Mouse (Mus musculus): ENCODE data around the gene Sema7a. TPM values are rescaled to one million over a fixed set of nuclear protein-coding genes. Genes with fewer than 3 reads are reported as not detected.

Gene Sema7a
- polyA plus RNA-seq, 1 experiment from 2014 or later: 0.27 TPM

DNA sequence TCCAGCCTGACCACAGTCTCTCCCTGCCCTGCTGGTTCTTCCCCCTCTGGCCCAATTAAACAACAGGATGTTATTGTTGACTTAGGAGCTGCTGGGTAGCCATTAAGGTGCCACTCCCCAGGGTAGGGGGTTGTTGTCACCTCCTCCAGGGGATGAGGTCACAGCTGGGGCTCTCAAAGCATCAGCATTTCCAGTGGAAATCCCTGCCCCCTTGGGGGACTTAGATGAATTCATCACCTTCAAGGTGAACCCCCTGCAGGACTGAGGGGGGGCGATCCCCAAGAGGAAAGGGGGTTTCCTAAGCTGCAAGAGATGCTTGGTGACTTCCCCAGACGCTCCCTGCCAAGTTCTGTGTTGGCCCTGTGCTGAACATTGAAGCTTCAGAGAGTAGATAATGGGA is 3.2 kb downstream of the Sema7a start:
- 34% methylated on average over 2 of the region's 2 CpGs for WGBS
- DNase-seq (ENCODE audit: low spot score): no peak
- H3K4me3 ChIP-seq: no peak overlapping the region
- no peaks in the 10 kb centered on the region for H3K36me3 ChIP-seq
- no peak overlapping the region for H3K27ac ChIP-seq (replicated peaks)
- H3K9me3 ChIP-seq (replicated peaks): no peaks in the 10 kb centered on the region
- H3K4me1 ChIP-seq: peaks cover 50% of the 10 kb centered on the region
- peaks cover 98% of the 10 kb centered on the region for H3K27me3 ChIP-seq (ENCODE audit: low read depth, poor library complexity, severe bottlenecking)

DNA sequence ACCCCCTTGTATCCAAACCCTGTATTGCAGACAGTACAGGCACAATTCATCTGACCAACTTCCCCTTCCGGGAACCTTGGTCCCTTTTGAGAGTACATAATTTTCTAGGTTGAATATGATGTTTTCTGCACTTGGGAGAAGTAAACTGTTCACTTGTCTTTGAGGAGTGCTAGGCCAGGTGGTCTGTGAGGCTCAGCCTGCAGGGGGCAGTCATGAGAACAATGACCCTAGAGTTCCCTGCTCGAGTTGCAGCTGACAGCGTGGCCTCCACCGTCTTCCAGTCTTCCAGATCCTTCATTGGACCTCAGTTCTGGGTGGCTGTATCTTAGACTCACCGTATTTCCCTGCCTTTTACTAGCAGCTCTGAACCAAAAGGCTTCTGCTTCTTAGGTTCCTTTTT is 4.7 kb downstream of the Sema7a start:
- WGBS: 26% methylated on average over 5 of the region's 5 CpGs
- Histone ChIP-seq H3K27ac (replicated peaks) (no peak overlapping the region), H3K27me3 (ENCODE audit: low read depth, poor library complexity, severe bottlenecking) (peaks cover 96% of the 10 kb centered on the region), H3K4me1 (peaks cover 50% of the 10 kb centered on the region), H3K36me3 (no peaks in the 10 kb centered on the region), H3K9me3 (replicated peaks) (no peaks in the 10 kb centered on the region), H3K4me3 (no peak overlapping the region)
- peak; percentile 68 for DNase-seq (ENCODE audit: low spot score)

DNA sequence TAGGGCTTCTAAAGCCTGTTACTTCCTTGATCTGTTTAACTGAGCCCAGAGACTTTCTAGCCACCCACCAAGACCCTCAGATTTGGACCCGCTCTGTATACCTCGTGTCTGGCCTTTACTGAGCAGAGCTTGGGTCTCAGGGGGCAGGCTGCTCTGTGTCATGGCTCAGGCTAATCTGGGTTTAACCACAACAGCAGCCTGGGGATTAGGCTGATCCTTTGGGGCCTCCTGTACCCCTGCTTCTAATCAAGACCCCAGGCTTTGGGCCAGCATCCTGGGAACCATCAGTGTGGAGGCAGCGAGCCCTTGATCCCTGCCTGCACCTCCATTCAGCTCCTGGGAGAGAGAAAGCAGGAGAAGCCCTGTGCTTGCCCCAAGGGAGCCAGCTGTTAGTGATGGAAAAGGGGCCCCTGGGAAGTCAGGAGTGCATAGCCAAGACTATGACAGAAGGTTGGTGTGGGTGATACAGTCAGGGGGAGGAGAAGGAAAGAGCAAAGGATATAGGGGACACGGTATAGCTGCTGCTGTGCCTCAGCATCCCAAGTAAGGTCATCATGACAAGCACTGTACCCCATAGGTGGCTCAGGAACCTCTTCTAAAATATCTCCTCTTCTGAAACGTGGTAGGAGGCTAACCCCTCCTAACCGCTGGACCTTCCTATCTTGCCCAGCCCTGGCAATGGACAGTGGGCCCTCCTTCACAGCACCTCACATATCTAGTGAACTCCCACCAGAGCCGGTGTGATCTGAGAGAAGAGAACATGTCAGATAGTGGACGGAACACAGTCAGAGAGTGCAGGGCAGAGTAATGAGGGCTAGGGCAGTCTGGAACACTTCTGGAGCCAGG is 6.1 kb downstream of the Sema7a start:
- Histone ChIP-seq H3K9me3 (replicated peaks) (no peaks in the 10 kb centered on the region), H3K27me3 (ENCODE audit: low read depth, poor library complexity, severe bottlenecking) (peaks cover 85% of the 10 kb centered on the region), H3K27ac (replicated peaks) (0 out of 2 replicates have a peak overlapping the region, but pooled peaks have one; percentile 20), H3K4me1 (peaks cover 50% of the 10 kb centered on the region), H3K36me3 (no peaks in the 10 kb centered on the region), H3K4me3 (no peak overlapping the region)
- DNase-seq (ENCODE audit: low spot score): no peak
- 68% methylated on average over 8 of the region's 8 CpGs for WGBS

DNA sequence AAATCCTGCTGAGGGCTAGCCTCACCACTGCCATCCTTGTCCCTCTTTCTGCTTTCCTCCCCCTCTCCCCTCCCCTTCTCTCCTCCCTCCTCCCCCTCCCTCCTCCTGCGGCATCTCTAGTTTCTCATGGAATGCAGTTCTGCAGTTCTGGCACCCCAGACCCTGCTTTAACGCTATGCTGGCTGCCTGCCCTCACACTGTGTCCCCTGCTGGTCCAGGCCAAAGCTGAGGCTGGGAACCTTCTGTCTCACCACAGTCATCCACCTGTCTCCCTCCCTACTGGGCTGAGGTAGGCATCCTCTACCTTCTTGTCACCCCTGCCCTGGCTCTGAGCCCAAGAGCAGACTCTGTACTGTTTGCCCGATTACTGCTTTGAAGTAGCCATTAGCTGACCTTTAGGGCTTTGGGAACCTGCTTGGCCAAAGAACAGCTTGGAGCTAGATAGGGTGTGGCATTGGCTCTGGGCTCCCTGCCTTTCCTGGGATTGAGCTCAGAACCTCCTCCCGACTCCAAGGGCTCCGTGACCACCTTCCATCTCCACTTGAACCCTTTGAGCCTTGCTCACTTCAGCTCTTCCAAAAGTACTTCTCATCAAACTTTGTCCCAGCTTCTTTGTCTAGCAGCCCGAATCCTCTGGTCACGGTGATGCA is 7.6 kb downstream of the Sema7a start:
- 65% methylated on average over 7 of the region's 7 CpGs for WGBS
- peaks cover 57% of the 10 kb centered on the region for H3K4me1 ChIP-seq
- H3K27ac ChIP-seq (replicated peaks): no peak overlapping the region
- no peaks in the 10 kb centered on the region for H3K9me3 ChIP-seq (replicated peaks)
- no peak for DNase-seq (ENCODE audit: low spot score)
- no peaks in the 10 kb centered on the region for H3K36me3 ChIP-seq
- H3K27me3 ChIP-seq (ENCODE audit: low read depth, poor library complexity, severe bottlenecking): peaks cover 73% of the 10 kb centered on the region
- no peak overlapping the region for H3K4me3 ChIP-seq

DNA sequence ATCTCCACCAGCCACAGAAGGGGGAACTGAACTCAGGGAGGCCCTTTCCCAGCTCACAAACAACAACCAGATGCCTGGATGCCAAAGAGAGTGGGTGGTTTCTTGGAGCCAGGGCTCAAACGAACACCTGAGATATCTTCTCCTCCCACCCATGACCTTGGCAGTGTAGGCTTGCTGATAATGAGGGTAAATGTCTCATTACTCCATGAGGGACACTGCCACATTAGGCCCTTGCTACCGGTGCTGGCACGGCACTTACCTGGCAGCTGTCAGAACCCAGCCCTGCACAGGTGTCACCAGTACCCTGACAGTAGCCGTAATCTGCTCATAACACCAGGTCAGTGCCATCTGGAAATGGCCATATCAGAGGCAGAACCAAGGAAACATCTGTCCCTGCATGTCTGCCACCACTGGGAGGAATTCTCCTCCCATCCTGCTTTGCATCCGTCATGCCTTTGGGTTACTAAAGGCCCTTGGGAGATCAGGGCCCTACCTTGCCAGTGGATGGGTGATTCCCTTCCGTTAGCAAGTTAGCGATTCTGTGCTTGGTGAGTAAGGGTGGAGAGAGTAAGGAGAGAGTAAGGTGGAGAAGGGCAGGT is 8.5 kb downstream of the Sema7a start:
- 89% methylated on average over 7 of the region's 7 CpGs for WGBS
- peaks cover 57% of the 10 kb centered on the region for H3K4me1 ChIP-seq

DNA sequence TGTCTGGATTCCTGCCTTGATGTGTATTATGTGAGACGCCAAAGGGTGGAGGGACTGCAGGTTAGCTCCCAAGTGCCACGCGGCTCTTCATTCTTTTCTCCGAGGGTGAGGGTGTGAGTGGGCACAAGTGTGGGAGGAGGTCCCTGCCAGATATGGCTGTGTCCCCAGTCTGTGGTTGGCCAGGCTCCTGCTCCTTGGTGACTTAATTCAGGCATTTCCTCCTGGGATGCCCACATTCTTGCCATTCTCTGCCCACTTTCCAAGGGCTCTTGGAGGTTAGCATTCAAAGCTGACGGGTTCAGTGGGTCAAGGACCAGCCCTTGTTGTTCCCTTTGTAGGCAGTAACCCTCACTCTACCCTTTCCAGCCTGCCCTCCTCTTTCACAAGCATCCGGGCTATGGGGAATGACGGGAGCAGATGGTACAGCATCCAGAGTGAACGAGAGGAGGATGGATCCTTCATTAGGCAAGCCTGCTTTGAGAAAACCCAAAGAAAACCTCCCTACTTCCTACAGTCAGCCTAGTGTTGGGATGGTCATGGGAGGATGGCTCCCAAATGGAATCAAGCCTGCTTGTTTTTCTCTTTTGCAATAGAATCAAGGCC is 9.3 kb downstream of the Sema7a start:
- H3K4me3 ChIP-seq: no peak overlapping the region
- H3K4me1 ChIP-seq: peaks cover 57% of the 10 kb centered on the region
- no peaks in the 10 kb centered on the region for H3K9me3 ChIP-seq (replicated peaks)
- DNase-seq (ENCODE audit: low spot score): no peak
- H3K27me3 ChIP-seq (ENCODE audit: low read depth, poor library complexity, severe bottlenecking): peaks cover 57% of the 10 kb centered on the region
- H3K36me3 ChIP-seq: no peaks in the 10 kb centered on the region
- no peak overlapping the region for H3K27ac ChIP-seq (replicated peaks)
- 85% methylated on average over 8 of the region's 8 CpGs for WGBS

More for the DNA sequence above, 8.5 kb downstream of the Sema7a start:
- Histone ChIP-seq H3K4me3 (no peak overlapping the region), H3K27me3 (ENCODE audit: low read depth, poor library complexity, severe bottlenecking) (peaks cover 64% of the 10 kb centered on the region), H3K27ac (replicated peaks) (no peak overlapping the region), H3K9me3 (replicated peaks) (no peaks in the 10 kb centered on the region), H3K36me3 (no peaks in the 10 kb centered on the region)
- DNase-seq (ENCODE audit: low spot score): no peak

DNA sequence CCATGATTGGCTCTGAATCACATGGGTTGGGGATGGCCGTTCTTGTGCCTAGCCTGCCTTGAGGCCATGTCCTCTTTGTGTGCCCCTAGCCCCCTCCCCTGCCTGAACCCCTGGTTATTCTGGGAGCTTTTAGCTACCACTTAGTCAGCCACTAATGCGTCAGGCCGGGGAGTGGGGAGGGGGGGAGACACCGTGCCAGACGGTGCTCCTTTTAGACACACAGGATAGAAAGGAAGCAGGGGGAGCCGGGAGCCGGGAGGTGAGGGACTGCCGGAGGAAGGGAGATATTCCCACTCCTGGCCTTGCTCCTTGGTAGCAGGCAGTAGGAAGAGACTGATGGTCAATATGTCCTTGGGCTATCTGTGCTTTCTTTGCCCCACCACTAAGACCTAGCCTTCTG is 10.0 kb downstream of the Sema7a start:
- H3K36me3 ChIP-seq: no peaks in the 10 kb centered on the region
- no peaks in the 10 kb centered on the region for H3K9me3 ChIP-seq (replicated peaks)
- WGBS: 70% methylated on average over 8 of the region's 8 CpGs
- no peak overlapping the region for H3K27ac ChIP-seq (replicated peaks)
- H3K4me3 ChIP-seq: no peak overlapping the region
- H3K4me1 ChIP-seq: peaks cover 54% of the 10 kb centered on the region
- no peak for DNase-seq (ENCODE audit: low spot score)
- peaks cover 51% of the 10 kb centered on the region for H3K27me3 ChIP-seq (ENCODE audit: low read depth, poor library complexity, severe bottlenecking)

DNA sequence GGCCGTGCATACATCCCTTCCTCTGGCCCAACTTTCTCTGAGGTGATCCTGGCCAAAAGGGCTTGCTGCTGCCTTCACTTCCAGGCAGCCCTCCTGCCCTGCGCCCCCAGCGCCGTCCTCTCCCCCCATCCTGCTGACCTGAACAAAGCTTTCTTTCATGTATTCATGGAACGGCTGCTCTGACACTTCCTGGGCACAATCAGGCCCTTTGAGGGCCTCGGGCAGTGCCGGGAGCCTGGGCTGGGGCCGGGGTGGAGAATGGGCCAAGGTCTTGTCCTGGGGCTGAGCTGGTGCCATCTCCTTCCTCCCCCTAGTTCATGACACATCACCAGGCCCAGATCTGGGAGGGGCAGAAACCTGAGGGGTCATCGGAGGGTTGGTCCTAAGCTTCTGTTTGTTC is 10.6 kb downstream of the Sema7a start:
- Histone ChIP-seq H3K4me3 (no peak overlapping the region), H3K27ac (replicated peaks) (0 out of 2 replicates have a peak overlapping the region, but pooled peaks have one; percentile 0), H3K4me1 (peaks cover 47% of the 10 kb centered on the region), H3K27me3 (ENCODE audit: low read depth, poor library complexity, severe bottlenecking) (peaks cover 45% of the 10 kb centered on the region), H3K36me3 (no peaks in the 10 kb centered on the region), H3K9me3 (replicated peaks) (no peaks in the 10 kb centered on the region)
- 60% methylated on average over 9 of the region's 9 CpGs for WGBS
- no peak for DNase-seq (ENCODE audit: low spot score)

DNA sequence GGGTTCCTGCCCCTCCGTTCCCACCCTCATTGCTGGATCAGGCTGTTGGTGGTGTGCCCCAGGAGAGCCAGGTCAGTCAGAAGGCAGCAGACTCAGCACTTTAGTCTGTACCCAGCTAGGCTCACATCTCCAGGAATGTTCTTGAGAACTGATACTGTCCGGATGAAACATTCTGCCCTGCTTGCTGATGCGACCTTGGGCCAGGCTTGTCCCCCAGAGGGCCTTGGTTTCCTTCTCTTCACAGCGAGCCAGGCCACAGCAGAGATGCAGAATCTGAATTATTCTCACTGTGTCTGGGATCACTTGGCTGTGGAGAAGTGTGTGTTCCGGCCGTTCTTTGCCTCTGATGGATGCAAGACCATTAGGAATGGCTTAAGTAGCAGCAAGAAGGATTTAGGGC is 12.1 kb downstream of the Sema7a start:
- DNase-seq (ENCODE audit: low spot score): no peak
- H3K36me3 ChIP-seq: no peaks in the 10 kb centered on the region
- H3K27me3 ChIP-seq (ENCODE audit: low read depth, poor library complexity, severe bottlenecking): peaks cover 30% of the 10 kb centered on the region
- H3K27ac ChIP-seq (replicated peaks): 0 out of 2 replicates have a peak overlapping the region, but pooled peaks have one; percentile 0
- H3K4me1 ChIP-seq: peaks cover 38% of the 10 kb centered on the region
- H3K4me3 ChIP-seq: no peak overlapping the region
- 75% methylated on average over 6 of the region's 6 CpGs for WGBS
- no peaks in the 10 kb centered on the region for H3K9me3 ChIP-seq (replicated peaks)

DNA sequence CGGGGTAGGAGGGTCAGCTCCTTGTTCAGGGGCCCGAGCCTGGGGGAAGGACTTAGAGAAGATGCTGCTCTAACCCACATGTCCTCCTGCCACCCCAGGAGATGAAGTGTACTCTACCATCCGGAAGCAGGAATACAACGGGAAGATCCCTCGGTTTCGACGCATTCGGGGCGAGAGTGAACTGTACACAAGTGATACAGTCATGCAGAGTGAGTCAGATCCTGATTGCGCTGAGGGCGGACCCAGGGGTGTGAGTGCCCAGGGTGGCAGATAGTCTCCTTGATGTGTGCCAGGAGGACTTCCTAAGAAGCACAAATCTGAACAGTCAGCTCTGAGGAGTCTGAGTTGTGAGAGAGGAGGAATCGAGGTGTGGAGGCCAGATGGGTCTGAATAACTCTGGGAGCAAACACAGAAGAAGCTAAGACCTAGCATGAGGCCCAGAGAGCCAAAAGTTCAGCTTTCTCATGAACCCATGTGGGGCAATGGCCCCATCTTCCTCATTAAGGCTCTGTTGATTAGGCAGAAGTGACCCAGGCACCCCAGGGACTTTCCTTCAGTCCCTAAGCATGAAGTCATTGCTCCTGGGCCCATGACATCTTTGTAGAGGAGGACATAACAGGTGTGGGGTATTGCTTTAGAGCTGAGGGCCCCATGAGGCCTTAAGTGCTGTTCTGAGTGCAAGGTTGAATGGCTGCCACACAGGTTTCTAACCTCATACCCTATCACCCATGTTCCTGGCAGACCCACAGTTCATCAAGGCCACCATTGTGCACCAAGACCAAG is 15.2 kb downstream of the Sema7a start:
- DNase-seq (ENCODE audit: low spot score): no peak
- Histone ChIP-seq H3K36me3 (no peaks in the 10 kb centered on the region), H3K4me3 (no peak overlapping the region), H3K27ac (replicated peaks) (no peak overlapping the region), H3K9me3 (replicated peaks) (no peaks in the 10 kb centered on the region), H3K27me3 (ENCODE audit: low read depth, poor library complexity, severe bottlenecking) (peaks cover 7% of the 10 kb centered on the region; the same call in 1 of the 2 replicates), H3K4me1 (peaks cover 20% of the 10 kb centered on the region)
- WGBS: 91% methylated on average over 12 of the region's 12 CpGs

DNA sequence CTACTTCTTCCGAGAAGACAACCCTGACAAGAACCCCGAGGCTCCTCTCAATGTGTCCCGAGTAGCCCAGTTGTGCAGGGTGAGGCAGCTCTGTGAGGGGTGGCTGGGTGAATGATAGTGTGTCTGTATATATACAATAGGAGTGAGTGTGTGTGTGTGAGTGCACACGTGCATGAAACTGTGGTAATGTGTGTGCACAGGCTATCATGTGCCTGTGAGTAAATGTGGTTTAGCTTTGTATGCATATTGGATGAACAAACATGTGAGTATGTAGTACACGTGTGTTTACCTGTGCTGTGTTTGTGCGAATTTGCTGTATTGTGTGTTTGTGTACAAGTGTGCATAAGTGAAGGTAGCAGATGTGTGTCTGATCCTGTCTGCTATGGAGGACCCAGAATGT is 15.9 kb downstream of the Sema7a start:
- DNase-seq (ENCODE audit: low spot score): no peak
- WGBS: 85% methylated on average over 6 of the region's 6 CpGs
- Histone ChIP-seq H3K4me1 (peaks cover 14% of the 10 kb centered on the region), H3K36me3 (no peaks in the 10 kb centered on the region), H3K9me3 (replicated peaks) (no peaks in the 10 kb centered on the region), H3K4me3 (no peak overlapping the region), H3K27ac (replicated peaks) (no peak overlapping the region), H3K27me3 (ENCODE audit: low read depth, poor library complexity, severe bottlenecking) (peaks cover 6% of the 10 kb centered on the region; the same call in 1 of the 2 replicates)

Data from midbrain, embryonic 10.5 days (tissue).